Mouse (Mus musculus) cortical plate, adult 2 months (tissue): ENCODE data around the gene Atf7ip.

Experiments
- CTCF ChIP-seq: fragments of 200-500 bp; IDR thresholded peaks from 2 replicates; pipeline ENCODE4 v1.5.1; 2011; ENCODE audit warnings: mild to moderate bottlenecking, control low read depth, low read length; ENCODE audit not compliant: insufficient read depth; ENCODE audit errors: extremely low read depth
- POLR2A ChIP-seq: fragments of 200-500 bp; IDR thresholded peaks from 2 replicates; pipeline ENCODE4 v1.6.1; 2011; ENCODE audit warnings: mild to moderate bottlenecking, low read length, control low read depth; ENCODE audit not compliant: insufficient read depth; ENCODE audit errors: extremely low read depth

GRCm38 (mm10) chr6:136492251-136492650 is 13.7 kb upstream of the Atf7ip start:
- TF ChIP-seq POLR2A = no peak
- no peak for TF ChIP-seq CTCF
